Mouse (Mus musculus) CD4-positive, CD25-positive, alpha-beta regulatory T cell, adult 2 months (primary cell): Measurements from ENCODE around the gene Kdelr1.
A peak's percentile ranks its signal among the peaks of the same experiment; 100 is the strongest.

Source experiments
- DNase-seq: peaks from one replicate; pipeline ENCODE4 v3.0.0-alpha.2; 2012; ENCODE audit warnings: low read depth, low spot score

Gene Kdelr1

DNA sequence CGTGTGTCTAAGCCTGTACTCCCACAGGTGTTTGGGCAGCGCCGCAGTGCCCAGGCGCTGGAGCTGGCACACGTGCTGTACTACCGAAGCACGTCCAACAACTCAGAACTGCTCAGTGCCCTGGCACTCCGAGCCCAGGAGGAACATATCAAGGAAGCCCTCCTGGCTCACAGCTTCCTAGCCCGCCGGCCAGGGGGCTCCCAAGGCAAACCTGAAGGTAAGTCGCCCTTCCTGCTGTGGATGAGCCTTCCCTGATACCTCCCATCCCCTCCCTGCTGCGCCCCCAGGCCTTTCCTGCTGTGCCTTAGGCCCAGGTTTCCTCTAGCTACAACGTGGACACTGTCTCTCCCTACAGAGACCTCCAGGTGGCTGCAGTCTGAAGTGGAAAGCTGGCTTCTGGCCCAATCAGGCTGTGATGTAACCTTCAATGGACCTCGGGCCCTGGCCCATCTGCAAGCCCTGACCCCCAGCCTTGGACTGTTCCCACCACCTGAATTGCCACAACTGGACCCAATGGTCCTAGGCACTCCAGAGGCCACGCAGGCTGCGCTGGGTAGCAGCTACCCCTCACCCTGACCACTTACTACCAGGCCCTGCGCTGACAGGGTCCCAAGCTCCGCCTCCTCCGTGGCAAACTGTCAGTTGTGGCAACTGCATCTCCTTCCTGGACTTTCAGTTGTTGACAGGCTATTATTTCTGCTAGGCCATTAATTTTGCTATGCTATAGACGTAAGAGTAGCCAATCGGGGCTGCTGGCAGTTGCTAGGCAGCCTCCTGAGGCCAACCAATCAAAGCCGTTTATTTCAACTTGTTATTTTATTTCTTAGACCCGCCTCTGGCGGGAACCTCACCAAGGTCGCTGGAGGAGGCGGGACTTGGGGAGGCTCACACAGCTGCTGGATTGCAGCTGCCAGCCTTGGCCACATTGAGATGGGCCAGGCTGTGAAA, 43.8 kb downstream of the Kdelr1 start:
- DNase-seq = peak; percentile 91

DNA sequence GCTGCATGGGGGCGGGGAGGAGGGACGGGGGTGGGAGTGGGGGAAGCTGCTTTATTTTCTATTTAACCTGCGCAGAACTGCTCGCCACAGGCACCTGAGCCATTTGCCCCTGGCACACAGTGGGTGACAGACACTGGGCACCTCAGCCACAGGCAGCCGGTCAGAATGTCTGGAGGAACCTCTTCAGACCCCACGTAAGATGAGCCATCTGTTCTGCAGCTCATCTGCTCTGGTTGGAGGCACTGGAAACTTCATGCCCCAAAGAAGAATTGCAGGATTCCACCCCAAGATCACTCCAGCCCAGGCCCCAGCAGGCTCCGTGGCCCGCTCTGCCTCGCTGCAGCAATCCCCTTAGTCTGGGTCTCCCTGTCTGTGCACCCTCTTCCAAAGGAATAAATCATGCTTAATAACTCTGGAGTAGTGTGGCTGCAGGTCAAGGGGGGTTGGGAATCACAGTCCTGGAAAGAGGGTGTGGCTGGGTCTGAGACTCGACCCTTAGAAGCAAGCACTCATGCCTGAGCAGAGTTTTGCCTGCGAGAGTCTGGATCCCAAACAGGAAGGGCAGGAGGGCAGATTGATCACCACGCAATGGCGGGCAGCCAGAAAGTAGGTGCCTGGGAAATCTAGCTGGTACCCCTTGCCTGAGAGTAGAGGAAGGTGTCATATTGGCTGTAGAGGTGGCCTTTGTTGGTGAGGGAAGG, 44.6 kb downstream of the Kdelr1 start:
- no peak for DNase-seq

DNA sequence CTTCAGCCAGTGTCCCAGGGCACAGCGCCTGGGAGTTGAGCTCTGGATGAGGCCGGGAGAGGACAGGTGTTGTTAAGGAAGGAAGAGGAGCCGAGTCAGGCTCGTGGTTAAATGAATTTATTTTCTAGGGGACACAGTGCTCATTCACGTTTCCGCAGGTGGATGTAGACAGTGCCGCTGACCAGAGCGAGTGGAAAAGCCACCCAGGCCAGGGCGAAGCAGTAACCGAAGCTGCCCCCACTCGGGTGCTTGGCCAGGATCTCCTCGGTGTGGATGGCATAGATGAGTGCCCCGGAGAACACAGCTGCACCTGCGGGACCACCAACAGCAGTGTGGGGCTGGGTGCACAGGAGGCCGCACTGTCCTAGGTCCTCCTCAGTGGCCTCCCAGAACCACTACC, 45.4 kb downstream of the Kdelr1 start:
- no peak for DNase-seq

DNA sequence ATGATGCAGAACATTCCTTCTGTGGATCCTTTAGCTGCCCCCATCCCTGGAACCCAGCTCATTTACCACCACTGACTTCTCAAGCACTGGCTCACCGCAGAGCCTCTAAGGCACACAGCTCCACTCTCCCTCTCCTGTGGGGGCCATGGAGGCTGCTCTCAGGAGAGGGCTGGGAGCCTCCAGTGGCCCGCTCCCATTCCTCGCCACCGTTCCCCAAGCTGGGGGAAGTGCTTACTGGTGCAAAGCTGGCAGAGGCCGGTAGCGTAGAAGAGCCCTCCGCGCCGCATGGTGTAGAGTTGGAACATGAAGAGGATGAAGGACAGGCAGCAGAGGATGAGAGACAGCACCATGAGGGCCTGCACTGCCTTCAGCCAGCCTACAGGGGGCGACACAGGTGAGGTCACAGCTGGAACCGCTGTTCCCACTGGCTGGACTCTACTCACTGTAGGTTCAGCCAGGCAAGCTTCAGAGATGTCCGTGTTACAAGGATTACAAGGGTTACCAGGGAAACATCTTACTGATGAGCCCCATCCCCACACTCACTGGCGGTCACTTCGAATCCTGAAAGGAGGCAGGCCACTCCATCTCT, 46.6 kb downstream of the Kdelr1 start:
- DNase-seq = peak; percentile 65

DNA sequence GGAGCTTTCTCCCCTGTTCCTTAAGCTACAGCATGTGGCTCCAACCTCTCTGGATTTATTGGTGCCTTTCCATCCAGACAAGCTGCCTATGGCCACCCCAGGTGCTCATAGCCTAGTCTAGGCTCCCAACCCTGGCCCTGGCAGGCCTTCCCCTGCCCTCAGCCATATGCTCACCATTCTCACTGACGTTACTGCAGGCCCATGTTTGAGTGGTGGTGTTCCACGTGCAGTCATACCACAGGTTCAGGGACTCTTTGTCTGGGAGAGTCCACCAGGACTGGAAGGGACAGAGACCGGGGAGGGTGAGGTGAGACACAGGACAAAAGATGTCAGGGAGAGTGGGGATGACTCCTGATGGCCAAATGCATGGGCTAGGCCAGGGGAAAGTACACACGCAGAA, 47.2 kb downstream of the Kdelr1 start:
- peak; percentile 27 for DNase-seq

DNA sequence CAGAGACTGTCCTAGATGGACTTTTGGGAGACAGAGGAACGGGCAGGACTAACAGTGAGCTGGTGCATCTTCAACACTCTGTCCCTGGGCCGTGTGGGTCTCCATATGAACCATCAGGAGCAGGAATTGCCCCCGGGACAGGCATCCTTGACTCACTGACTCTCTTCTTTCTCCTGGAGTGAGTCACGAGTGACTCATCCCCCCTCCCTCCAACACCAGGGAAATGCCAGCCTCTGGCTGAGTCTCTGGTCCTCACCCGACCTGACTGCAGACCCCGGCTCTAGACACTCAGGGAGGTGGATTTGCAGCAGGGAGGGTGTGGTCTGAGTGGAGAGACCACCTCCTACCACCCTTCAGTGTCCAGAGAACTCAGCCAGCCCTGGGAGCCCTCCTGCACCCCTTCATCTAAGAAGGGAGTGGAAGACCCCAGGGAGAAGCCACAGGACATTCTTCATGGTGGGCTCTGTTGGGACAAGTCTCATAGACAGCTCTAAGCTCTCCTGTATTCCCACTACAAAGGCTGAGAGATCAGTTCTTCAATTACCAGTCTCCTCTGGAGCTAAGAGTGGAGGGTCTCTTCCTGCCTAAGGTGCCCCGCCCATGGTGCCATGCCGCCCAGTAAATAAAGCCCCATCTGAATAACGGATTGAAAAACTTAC, 48.1 kb downstream of the Kdelr1 start:
- peak; percentile 48 for DNase-seq

DNA sequence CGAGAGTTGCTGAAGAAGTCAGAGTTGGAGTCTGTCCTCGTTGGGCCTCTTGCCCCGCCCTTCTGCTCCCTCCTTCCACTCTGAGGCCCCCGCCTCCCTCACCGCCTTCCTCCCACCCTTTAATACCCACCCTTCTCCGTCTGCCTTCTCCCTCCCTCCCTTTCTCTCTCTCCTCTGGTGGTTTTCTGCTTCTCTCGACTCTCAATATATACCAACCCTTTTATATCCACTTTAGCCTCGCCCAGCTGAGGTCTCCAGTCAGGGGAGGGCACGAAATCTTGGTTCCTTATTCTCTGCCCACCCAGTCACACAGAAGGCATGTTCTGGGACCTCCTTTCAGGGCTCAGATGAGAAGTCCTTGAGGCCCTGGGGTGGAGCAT, 48.7 kb downstream of the Kdelr1 start, which contains the start of gene Emp3:
TSS of gene Emp3 (minus strand) at position 163 of the 380 bp plus-strand sequence.
- DNase-seq = peak; percentile 81

DNA sequence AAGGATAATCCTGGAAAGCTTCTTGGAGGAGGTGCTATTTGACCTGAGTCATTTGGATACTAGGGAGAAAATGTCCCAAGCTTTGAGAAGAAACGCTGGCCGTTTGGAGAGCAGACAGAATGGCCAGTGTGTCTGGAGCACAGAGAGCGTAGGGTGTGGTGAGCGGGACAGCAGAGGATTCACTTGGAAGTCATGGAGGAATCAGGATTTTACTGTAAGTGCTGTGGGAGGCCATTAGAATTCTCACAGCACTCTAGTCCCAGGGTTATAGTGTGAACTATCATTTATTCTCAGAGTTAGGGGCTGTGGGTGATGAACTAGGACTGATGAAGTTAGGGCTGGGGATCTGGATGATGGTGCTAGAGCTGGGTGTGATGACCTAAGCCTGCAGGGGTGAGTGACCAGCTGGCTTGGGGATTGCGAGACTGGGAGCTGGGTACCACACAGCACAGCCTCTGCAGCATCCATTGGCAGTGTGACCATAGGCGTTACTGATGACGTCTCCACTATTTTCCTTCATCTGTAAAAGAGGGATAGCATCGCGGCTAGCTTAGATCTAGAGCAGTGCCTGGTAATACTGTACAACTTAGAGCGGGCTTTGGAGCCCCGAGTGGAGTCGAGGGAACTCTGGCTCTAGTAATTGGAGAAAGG, 49.5 kb downstream of the Kdelr1 start:
- DNase-seq = no peak

DNA sequence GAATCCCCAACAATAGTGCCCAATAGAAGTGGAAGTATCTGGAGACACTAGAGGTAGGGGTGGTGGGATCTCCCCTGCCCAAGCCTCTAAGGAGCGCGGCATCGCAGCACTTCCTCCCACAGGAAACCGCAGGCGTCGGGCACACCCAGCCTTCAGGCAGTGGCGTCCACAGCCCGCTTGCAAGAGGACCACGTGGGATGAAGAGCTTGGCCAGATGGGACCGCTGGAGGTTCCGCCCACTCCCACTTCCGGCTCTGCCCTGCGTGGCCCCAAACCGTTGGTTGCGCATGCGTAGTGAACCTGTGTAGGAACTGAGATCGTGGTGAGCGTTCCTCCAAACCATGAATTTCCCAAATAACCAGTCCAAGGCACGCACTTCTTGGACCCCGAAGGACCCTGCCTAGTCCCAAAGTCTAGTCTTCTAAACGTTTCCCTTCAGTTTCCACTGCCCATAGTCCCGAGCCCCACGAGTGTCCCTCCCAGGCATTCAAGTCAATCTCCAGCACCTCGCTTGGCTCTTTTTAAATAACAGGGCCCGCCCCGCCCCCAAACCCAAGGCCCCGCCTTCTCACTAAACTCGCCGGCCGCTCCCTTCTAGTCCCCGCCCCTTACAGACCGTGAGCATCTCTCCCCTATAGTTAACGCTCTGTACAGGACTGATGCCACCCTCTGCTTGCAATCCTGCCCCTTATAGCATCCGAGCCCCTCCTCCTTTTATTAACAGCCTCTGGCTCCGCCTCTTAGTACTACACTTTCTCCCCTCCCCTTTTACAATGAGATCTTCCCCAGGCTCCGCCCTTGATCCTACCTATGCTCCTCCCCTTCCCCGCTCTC, 50.6 kb downstream of the Kdelr1 start:
- peak; percentile 98 for DNase-seq

DNA sequence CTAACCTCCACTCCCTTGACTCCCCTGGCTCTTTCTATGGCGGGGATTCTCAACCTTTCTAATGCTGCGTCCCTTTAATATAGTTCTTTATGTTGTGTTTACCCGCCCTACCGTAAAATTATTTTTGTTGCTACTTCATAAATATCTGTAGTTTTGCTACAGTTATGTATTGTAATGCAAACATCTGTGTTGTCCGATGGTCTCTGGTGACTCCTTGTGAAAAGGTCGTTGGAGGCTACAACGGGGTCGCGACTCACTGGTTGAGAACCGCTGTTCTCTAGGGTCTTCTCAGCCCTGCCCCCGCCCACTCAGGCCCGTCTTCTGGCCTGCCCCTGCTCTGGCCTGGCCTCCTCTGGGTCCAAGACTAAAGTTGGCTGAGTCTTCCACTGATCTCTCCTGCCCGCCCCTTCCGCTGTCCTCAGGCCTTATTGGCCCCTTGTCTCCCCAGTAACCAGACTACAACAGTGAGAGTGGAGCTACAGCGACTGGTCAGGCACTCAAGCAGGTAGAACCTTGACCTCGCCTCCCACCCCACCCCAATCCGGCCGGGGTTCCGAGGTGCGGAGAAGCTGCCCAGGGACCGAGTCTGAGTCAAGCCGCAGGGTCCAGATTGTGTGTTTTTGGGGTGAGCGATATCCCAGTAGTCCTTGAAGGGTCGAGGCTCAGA, 51.3 kb downstream of the Kdelr1 start, which contains the start of gene Ccdc114:
TSS of gene Ccdc114 (plus strand) at position 311 of the 667 bp plus-strand sequence.
- DNase-seq = peak; percentile 55

DNA sequence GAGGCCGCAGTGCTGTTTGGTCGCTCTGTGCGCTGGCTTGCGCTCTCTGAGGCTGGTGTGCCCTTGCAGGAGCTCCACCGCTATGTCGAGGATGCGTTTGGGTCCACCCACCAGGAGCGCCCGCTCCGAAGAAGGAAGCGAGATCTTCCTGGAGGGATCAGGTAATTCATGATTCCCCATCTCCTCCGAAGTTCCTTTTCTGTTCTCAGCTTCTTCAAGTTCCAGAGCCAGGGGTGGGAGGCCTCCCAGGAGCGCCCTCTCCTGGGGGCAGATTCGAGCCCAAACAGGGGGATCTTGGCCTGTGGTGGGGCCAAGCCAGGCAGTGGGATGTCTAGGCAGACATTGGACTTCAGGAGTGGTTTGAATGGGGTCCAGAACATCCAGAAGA, 51.9 kb downstream of the Kdelr1 start:
- peak; percentile 61 for DNase-seq

DNA sequence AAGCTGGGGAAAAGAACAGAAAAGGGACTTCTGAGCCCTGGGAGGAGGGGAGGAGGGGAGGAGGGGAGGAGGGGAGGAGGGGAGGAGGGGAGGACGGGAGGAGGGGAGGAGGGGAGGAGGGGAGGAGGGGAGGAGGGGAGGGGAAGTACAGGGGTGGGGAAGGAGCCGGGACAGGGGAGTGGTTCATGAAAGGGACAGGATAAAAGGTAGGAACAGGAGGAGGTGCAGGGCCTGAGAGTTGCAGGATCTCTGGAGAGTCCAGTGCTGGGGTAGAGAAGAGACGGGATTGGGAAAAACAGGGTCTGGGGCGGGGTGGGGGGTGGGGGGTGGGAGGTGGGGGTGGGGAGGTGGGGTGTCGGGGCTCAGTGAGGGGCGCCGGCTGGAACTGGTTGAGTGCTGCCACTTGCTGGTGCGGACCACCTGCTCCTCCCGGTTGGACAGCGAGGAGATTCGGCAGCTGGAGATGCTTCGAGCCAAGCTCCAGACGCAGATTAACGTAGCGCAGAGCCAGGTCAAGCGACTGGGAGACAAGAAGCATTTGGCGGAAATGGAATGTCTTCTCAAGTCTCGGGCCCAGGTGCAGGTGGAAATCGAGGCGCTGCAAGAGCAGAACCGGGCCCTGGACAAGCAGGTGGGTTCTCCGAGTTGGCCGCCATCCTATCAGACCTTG, 56.2 kb downstream of the Kdelr1 start:
- DNase-seq = no peak

DNA sequence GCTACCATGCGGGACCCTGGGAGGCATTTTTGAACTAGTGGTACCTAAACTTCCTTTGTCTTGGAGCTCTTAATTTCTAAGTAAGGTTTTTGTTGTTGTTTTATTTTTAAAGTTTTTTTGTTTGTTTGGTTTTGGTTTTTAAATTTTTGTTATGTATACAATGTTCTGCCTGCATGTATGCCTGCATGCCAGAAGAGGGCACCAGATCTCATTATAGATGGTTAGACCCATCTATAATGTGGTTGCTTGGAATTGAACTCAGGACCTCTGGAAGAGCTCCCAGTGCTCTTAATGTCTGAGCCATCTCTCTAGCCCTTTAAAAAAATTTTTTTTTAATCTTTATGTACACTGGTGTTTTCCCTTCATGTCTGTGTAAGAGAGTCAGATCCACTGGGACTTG, 57.1 kb downstream of the Kdelr1 start:
- DNase-seq = no peak
